Mouse (Mus musculus): Measurements from ENCODE around the gene Hdc. TPM values are rescaled to one million over a fixed set of nuclear protein-coding genes. Genes with fewer than 3 reads are reported as not detected.

Hdc gene
- total RNA-seq, 4 experiments from 2014 or later = 0.27 to 0.48 TPM; not detected in 2

DNA sequence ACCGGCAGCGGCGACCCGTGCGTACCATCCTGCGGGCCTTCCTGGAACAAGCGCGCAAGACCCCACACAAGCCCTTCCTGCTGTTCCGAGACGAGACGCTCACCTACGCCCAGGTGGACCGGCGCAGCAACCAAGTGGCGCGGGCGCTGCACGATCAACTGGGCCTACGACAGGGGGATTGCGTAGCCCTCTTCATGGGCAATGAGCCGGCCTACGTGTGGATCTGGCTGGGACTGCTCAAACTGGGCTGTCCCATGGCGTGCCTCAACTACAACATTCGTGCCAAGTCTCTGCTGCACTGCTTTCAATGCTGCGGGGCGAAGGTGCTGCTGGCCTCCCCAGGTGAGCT lies 65.8 kb downstream of the Hdc start:
- no peak for DNase-seq (ENCODE audit: low spot score in 2 of 2)

DNA sequence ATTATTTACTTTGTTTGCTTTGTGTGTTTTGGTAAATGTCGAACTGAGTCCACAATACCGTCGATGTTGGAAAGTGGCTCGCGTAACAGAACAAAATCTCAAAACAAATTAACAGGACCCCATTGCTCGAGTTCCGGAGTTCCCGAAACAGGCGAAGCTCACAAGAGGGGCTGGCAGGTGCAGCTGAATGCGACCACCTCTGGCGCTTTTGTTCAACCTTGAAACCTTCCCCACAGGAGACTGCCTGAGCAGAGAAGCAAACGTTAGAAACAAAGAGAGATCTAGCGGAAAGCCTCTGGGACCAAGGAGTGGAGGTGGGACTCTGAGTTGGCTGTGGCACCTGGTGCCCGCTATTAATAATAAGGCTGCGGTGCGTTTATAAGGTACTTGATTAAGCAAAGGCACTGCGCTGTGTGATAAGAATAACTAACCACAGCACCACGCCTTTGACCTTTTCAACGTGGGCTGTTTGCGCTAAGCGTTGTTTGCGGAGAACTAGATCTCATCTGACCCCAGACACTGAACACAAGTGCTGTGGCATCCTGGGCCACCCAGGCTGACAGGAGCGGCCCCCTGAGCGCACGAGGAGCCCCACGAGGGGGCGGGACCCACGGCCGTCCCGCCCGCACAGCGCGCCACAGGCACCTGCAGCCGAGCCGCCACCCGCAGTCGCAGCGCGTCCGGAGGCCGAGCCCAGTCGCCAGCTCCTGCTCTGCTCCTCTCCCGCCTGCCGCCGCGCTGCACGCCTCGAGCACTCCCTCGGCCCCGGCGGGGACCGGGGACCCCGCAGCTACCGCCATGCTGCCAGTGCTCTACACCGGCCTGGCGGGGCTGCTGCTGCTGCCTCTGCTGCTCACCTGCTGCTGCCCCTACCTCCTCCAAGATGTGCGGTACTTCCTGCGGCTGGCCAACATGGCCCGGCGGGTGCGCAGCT lies 66.5 kb downstream of the Hdc start, which contains the start of gene Slc27a2:
TSS of gene Slc27a2 (plus strand) at position 51 of the 934 bp plus-strand sequence.
- no peak for DNase-seq (ENCODE audit: low spot score in 2 of 2)

DNA sequence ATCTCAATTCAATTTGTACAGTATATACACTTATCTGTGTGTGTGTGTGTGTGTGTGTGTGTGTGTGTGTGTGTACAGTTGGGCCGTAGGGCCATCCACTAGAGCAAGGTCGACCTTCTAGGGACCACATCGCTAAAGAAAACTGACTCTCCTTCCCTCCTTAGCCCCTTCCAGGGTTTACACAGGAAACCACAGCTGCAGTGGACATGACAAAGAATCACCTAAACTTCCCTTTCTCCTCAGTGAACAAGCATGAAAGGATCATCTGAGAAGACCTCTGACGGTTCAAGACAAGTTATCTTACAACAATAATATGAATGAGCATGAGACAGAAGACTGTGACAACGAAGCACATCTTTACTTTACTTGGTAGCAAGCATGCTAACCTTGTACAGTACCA lies 67.2 kb downstream of the Hdc start:
- no peak for DNase-seq (ENCODE audit: low spot score in 2 of 2)

DNA sequence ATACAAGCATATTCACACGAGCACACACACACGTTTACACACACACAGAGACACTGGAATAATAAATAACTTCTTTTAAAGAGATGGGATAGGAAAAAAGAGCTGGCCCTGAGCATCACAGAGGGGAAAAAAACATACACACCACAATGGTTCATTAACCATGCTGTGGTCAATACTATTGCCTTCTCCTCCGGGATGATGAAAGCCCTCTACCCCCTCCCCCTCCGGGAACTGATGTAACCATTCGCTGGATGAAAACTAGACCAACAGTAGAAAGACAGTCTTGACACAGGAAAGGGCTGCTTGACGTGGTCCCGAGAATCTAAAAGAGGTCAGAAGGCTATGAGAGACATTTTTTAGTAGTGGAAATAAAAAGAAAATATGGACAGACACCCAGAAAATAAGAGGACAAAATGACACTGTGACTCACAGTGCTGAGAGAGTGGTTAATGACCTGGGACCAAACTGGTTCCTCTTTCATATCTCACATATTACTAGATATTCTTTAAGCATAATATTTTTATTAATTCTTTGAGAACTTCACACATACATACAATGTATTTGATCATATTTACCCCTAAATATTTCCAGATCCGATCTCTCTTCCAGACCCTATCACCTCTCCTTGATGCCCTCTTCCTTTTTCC lies 67.7 kb downstream of the Hdc start:
- no peak for DNase-seq (ENCODE audit: low spot score in 2 of 2)

DNA sequence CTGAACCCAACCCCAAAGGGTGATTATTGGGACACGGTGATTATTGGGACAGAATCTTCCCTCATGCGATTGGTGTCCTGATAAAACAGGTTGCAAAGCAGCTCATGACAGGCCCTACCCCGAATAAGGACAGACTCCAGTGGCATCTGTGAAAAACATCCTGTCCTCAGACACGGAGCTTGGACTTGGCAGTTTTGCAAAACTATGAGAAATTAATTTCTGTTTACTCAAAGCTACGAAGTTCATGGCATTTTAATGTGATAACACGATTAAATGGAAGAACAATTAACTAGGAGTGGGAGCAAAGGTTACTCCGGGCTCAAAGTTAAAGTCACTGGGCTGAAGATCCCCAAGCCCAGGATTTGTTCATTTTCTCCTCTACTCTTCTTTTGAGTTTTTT lies 69.4 kb downstream of the Hdc start:
- no peak for DNase-seq (ENCODE audit: low spot score in 2 of 2)

DNA sequence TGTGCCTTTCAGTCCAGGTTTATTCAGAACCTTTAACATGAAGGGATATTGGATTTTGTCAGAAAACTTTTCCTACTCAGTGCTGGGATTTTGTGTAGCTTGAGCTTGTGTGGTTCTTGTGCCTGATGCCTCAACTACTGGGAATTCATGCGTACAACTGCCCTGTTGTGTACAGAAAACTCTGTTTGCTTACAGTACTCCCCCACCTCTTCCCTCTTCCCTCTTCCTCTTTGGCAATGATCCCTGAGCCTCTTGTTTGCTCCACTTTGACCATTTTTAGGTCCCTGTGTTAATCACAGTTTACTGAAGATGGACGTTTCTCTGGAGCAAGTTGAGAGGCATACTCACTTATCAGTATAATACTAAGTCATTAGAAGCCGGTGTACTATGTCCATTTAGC lies 72.7 kb downstream of the Hdc start:
- no peak for DNase-seq (ENCODE audit: low spot score in 2 of 2)

DNA sequence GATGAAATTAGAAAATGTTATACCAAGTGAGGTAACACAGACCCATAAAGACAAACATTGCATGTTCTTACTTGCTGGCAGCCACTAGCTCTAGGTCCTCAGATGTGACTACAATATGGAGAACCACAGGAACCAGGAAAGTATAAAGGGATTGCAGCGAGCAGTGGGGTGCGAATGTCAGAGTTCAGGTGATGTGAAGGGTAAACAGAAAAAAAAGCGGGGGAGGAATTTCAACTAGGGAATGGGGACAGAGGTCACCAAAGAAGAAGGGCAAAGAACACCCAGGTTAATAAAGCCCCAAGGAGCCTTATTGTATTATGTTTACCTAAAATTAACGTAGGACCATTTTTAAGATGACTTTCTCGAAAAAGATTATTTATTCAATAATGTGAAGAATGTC lies 73.8 kb downstream of the Hdc start:
- DNase-seq (ENCODE audit: low spot score in 2 of 2) = no peak

Other genes with a start within 250 kb of the Hdc start
- gene Atp8b4, start 118.6 kb downstream of the Hdc start, total RNA-seq (2022) = under 1 TPM; 0.10 to 0.25 (median 0.13) TPM
- under 1 TPM in 2 of 4 experiments, not detected in 2; 0.20 to 0.24 TPM for gene Slc27a2, start 66.9 kb downstream of the Hdc start, total RNA-seq (2022)
- 1 to 10 TPM; 6.1 to 9.0 (median 6.4) TPM for gene Gabpb1, start 57.0 kb upstream of the Hdc start, total RNA-seq (2022)
- gene Usp8, start 88.0 kb upstream of the Hdc start, total RNA-seq (2022) = 10 to 100 TPM; 14.8 to 16.1 (median 15.7) TPM
- gene Usp50, start 164.2 kb upstream of the Hdc start, total RNA-seq (2022) = not detected

Data from gastrocnemius, adult 8-10 months (tissue).